Mouse (Mus musculus): ENCODE data around the gene Nadk. TPM values are rescaled to one million over a fixed set of nuclear protein-coding genes. Genes with fewer than 3 reads are reported as not detected.

Gene Nadk
- 42.3 and 46.2 TPM in 2 replicates for total RNA-seq (2015; ENCODE audit: low replicate concordance)
- total RNA-seq (2017; ENCODE audit: low replicate concordance): 27.5 and 27.6 TPM in 2 replicates

DNA sequence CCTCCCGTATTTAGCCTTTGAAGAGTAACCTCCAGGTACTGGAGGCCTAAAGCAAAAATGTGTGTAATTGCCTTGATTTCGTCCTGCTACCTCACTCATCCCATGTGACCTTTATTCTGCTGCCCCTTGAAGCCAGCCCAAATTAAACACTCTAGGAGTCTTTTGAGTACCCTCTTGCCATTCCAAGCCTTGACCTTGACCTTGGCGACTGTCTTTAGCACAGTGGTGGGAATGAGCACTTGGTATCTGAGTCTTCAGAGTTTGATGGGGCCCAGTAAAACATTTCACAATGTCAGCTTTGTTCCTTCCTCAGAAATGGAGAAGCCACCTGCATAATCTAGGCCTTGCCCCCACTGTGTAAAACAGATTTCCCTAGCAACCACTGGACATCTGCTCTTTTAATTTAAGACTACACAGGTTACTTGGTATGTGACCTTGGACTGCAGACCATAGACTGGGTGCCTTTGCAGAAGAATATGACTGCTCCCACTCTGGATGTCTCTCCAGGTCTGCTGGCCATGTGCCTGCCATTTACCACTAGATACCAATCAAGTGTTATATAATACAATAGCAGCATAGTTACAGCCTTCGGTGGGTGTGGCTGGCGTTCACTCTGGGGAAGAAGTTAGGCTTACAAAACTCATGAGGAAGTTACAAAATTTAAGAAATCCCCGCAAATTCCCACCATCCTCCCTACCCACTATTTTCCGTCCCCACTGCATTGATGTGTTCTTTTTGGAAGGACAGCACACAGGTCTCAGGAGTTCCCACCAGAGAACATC lies at the start of gene Nadk:
Gene Nadk (plus strand): TSS at position 718 of the 782 bp plus-strand sequence.
- ATAC-seq (replicated peaks; ENCODE audit: low FRiP score, poor library complexity, severe bottlenecking): no peak

GRCm38 (mm10) chr4:155514810-155515209 lies 47.4 kb upstream of the Nadk start:
- ATAC-seq (replicated peaks; ENCODE audit: low FRiP score, poor library complexity, severe bottlenecking): no peak

DNA sequence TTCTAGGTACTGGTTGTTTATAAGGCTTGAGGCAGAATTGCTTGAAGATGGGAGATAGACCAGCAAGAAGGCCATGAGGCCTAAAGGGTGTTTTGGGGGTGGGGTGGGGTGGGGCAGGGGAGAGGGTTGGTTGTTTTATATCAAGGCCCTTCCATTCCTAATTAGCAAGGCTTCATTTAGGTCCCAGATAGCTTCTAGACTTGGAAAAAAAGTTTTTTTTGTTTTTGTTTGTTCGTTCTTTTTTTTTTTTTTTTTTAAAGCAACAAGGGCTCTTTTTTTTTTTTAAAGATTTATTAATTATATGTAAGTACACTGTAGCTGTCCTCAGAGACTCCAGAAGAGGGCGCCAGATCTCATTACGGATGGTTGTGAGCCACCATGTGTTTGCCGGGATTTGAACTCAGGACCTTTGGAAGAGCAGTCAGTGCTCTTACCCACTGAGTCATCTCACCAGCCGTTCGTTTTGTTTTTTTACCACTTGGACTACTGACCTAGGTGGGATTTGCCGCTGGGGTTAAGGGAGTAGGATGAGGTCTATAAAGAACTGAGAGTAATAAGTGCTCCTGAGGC lies 44.1 kb upstream of the Nadk start:
- no peak for ATAC-seq (replicated peaks; ENCODE audit: low FRiP score, poor library complexity, severe bottlenecking)

DNA sequence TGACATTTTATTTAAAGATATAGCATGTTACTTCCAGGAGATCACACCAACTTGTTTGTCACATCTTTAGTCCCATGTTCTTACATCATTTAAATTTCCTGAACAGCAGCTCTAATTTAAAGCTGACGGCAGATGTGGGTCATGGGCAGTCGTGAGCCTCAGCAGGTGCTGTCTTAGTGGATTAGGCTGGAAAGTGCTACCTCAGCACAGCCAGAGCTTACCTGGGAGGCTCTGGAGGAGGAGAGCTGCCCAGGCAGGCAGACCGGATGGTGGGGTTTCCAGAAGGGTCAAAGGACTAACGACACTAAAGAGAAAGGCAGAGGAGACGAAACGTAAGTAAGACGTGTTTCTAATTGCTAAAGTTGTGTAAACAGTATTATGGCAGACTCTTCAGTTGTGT lies 39.9 kb upstream of the Nadk start:
- no peak for ATAC-seq (replicated peaks; ENCODE audit: low FRiP score, poor library complexity, severe bottlenecking)

DNA sequence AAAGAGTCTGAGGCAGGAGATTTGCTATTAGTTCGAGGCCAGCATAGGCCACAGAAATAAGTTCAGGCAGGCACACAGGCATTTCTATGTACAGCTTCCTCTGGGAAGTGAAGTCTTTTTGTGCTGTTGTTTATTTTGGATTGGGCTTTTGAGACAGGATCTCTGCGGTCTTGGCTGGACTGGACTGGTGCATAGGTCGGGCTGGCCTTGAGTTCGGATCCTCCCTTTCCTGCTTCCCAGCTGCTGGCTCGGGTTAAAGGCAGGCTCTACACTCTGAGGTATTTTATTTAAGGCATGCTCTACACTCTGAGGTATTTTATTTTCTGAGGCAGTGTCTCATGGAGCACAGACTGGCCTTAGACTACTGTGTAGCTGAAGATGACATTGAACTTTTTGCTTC lies 36.4 kb upstream of the Nadk start:
- no peak for ATAC-seq (replicated peaks; ENCODE audit: low FRiP score, poor library complexity, severe bottlenecking)

- no peak for ATAC-seq (replicated peaks; ENCODE audit: low FRiP score, poor library complexity, severe bottlenecking)
These were observed 32.9 kb upstream of the Nadk start for GRCm38 (mm10) chr4:155529294-155529693.

GRCm38 (mm10) chr4:155549993-155550392 lies 12.2 kb upstream of the Nadk start:
- no peak for ATAC-seq (replicated peaks; ENCODE audit: low FRiP score, poor library complexity, severe bottlenecking)

GRCm38 (mm10) chr4:155550446-155550845 lies 11.7 kb upstream of the Nadk start:
- ATAC-seq (replicated peaks; ENCODE audit: low FRiP score, poor library complexity, severe bottlenecking): no peak

- ATAC-seq (replicated peaks; ENCODE audit: low FRiP score, poor library complexity, severe bottlenecking): no peak
These were observed 11.1 kb upstream of the Nadk start for GRCm38 (mm10) chr4:155551073-155551472.

- no peak for ATAC-seq (replicated peaks; ENCODE audit: low FRiP score, poor library complexity, severe bottlenecking)
These were observed 9.2 kb upstream of the Nadk start for GRCm38 (mm10) chr4:155552917-155553532.

- ATAC-seq (replicated peaks; ENCODE audit: low FRiP score, poor library complexity, severe bottlenecking): peak; percentile 40; the same call in 1 of the 2 replicates
These were observed 7.3 kb upstream of the Nadk start for GRCm38 (mm10) chr4:155554880-155555279.

DNA sequence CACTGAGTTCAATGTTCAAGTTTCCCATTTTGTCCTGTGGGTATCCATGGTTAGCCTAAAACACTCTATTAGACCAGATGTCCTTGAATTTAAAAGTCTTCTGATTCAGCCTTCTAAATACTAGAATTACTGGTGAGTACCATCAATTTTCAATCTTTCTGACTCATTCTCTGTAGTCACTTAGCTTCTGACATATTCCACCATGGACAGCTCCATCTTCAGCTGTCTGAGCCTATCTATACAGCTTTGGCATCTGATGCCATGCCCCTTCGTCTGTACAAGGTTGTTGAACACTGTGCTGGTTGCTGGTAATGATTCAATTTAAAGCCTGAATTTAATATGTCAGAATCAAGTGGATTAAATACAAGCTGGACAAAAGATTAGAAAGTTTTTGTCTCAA lies 6.7 kb upstream of the Nadk start:
- ATAC-seq (replicated peaks; ENCODE audit: low FRiP score, poor library complexity, severe bottlenecking): no peak

GRCm38 (mm10) chr4:155559454-155559853 lies 2.7 kb upstream of the Nadk start:
- no peak for ATAC-seq (replicated peaks; ENCODE audit: low FRiP score, poor library complexity, severe bottlenecking)

GRCm38 (mm10) chr4:155560932-155561331 lies 1.2 kb upstream of the Nadk start:
- no peak for ATAC-seq (replicated peaks; ENCODE audit: low FRiP score, poor library complexity, severe bottlenecking)

DNA sequence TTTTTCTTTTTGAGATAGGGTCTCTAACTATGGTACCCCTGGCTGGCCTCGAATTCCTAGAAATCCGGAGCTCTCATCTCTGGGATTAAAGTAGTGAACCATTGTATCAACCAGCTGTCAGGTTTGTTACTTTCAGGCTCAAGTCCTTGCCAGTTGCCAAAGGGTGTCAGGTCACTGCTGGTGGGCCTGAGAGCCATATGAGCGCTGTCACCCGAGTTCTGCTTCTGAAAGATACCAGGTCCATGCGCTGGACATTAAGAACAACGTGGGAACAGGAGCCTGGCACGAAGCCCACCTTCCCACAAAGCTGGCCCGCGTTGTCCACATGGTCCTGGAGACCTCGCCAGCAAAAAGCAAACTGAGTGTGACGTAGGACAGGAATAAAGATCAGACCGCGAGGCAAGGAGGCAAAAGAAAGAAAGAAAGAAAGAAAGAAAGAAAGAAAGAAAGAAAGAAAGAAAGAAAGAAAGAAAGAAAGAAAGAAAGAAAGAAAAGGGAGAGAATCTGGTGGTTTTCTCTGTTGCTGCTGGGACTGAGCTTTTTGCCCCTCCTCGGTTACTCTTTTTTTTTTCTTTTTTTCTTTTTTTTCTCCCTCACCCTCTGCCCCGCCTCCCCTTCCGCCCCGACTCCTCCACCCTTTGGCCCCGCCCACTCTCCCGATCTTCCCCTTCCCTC lies 684 bp downstream of the Nadk start:
- ATAC-seq (replicated peaks; ENCODE audit: low FRiP score, poor library complexity, severe bottlenecking): 0 out of 2 replicates have a peak, but pooled peaks have one; percentile 3

- peak; percentile 89 for ATAC-seq (replicated peaks; ENCODE audit: low FRiP score, poor library complexity, severe bottlenecking)
These were observed 1.4 kb downstream of the Nadk start for GRCm38 (mm10) chr4:155563400-155564231.

DNA sequence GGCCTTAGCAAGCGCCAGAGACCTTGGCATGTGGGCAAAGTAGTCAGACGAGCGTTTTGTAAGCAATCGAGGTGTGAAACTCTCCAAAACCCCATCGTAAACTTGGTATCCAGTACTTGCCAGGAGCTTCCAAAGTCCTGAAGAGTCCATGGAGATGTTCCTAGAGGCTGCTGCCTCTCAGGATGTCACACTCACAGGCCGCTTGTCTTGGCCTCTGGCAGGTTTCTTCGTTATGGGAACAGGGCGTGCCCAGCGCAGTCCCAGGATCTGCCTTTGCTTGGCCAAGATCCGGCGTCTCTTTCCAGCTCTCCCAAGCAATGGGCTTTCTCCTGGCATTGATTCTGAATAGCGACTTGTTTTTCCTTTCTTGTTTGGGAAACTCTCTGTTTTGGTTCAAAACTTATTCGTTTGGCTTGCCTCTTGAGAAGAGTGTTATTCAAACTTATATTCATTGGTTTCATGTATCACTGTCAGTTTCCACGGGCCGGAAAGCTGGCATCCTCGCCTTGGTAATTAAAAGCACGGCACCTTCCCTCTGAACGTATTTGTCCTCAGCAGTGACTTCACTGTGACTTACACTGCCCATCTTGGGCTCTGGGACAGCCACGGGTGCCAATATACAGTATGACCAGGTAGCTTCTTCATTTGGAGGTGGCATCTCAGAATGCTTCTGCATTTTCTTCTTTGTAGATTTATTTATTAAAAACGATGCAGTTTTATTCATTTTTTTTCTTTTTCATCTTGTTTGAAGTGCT lies 2.3 kb downstream of the Nadk start:
- ATAC-seq (replicated peaks; ENCODE audit: low FRiP score, poor library complexity, severe bottlenecking): peak; percentile 26; the same call in 1 of the 2 replicates

GRCm38 (mm10) chr4:155566555-155566954 lies 4.4 kb downstream of the Nadk start:
- no peak for ATAC-seq (replicated peaks; ENCODE audit: low FRiP score, poor library complexity, severe bottlenecking)

DNA sequence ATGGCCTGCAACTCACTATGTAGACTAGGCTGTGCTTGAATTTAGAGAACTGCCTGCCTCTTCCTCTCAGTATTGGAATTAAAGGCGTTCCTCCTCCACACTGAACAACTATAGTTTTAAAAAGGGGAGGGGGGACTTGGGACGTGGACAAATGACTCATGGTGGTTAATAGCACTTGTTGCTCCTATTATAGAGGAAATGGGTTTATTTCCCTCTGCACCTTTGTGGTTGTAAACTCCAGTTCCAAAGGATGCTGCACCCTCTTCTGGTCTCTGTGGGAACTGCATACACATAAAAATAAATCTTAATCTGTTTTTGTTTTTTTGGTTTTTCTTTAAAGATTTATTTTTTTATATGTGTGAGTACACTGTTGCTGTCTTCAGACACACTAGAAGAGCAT lies 6.0 kb downstream of the Nadk start:
- no peak for ATAC-seq (replicated peaks; ENCODE audit: low FRiP score, poor library complexity, severe bottlenecking)

Data from erythroblast, adult 5-6 weeks (primary cell).